Mouse (Mus musculus) CH12.LX (cell line): ENCODE data around the gene Serpinf2. TPM values are rescaled to one million over a fixed set of nuclear protein-coding genes. Genes with fewer than 3 reads are reported as not detected.

Experiments
- DNase-seq: peaks from one replicate; pipeline ENCODE4 v3.0.0-alpha.2; 2013; ENCODE audit errors: extremely low read depth
- H3K27ac ChIP-seq: 2 replicates; pipeline ENCODE4 v1.5.1; 2012; ENCODE audit warnings: low read depth, mild to moderate bottlenecking, control low read depth, moderate library complexity; ENCODE audit not compliant: insufficient read depth
- H3K27me3 ChIP-seq: replicated peaks from 2 replicates; pipeline ENCODE3; 2012; ENCODE audit warnings: inconsistent platforms
- H3K36me3 ChIP-seq, 2 experiments: replicated peaks in 1 of 2; 2 replicates each; pipeline versions ENCODE3 to v1.6.1; 2012; ENCODE audit warnings: inconsistent platforms in 1 of 2, low read length in 1 of 2, mild to moderate bottlenecking in 1 of 2, mixed read lengths in 1 of 2, moderate library complexity in 1 of 2; ENCODE audit not compliant: control insufficient read depth in 1 of 2, insufficient read depth in 1 of 2
- H3K4me1 ChIP-seq, 2 experiments: 2 replicates each; pipeline ENCODE4 v1.6.1; 2012; ENCODE audit warnings: inconsistent platforms in 1 of 2, moderate library complexity in 1 of 2; ENCODE audit not compliant: insufficient read depth in 2 of 2, control insufficient read depth in 1 of 2
- H3K4me2 ChIP-seq: 2 replicates; pipeline ENCODE4 v1.6.1; 2012; ENCODE audit warnings: low read depth, mild to moderate bottlenecking, control low read depth; ENCODE audit not compliant: poor library complexity, insufficient read depth, severe bottlenecking
- H3K4me3 ChIP-seq, 3 experiments: fragments of 150-350 bp in 1 of 3; sonication (generic) in 1 of 3; replicated peaks in 1 of 3; 2 replicates each; pipeline versions ENCODE3 to v1.5.1; 2011 to 2012; ENCODE audit warnings: low read depth in 2 of 3, low read length in 2 of 3, mild to moderate bottlenecking in 2 of 3, moderate library complexity in 2 of 3, control low read depth in 1 of 3, improper control_type of control experiment in 1 of 3, inconsistent platforms in 1 of 3, mixed read lengths in 1 of 3; ENCODE audit not compliant: poor library complexity in 1 of 3
- H3K79me2 ChIP-seq: replicated peaks from 2 replicates; pipeline ENCODE4 v1.6.1; 2012; ENCODE audit warnings: mild to moderate bottlenecking, moderate library complexity; ENCODE audit not compliant: control insufficient read depth, poor library complexity, insufficient read depth, severe bottlenecking; ENCODE audit errors: extremely low read depth
- H3K9ac ChIP-seq: 2 replicates; pipeline ENCODE4 v1.6.1; 2012; ENCODE audit warnings: low read depth, mild to moderate bottlenecking, control low read depth, moderate library complexity; ENCODE audit not compliant: insufficient read depth
- H3K9me3 ChIP-seq: replicated peaks from 2 replicates; pipeline ENCODE3; 2012; ENCODE audit warnings: low read length, inconsistent platforms, mixed read lengths
- CHD1 ChIP-seq: IDR thresholded peaks from 2 replicates; pipeline ENCODE4 v1.6.1; 2012; ENCODE audit warnings: low read depth, low read length, improper control_type of control experiment, inconsistent platforms
- CHD2 ChIP-seq: IDR thresholded peaks from 2 replicates; pipeline ENCODE4 v1.6.1; 2011; ENCODE audit warnings: low read length, improper control_type of control experiment
- CTCF ChIP-seq, 2 experiments: IDR thresholded peaks in 1 of 2; conservative IDR thresholded peaks in 1 of 2; 2 replicates each; pipeline ENCODE4 v1.5.1; 2011 to 2012; ENCODE audit warnings: low read depth in 2 of 2, low read length in 2 of 2, improper control_type of control experiment in 1 of 2, inconsistent platforms in 1 of 2, mild to moderate bottlenecking in 1 of 2, moderate library complexity in 1 of 2
- EP300 ChIP-seq: IDR thresholded peaks from 2 replicates; pipeline ENCODE4 v1.6.1; 2011; ENCODE audit warnings: low read length, improper control_type of control experiment
- JUND ChIP-seq: conservative IDR thresholded peaks from 2 replicates; pipeline ENCODE4 v1.6.1; 2011; ENCODE audit warnings: low read depth, low read length, improper control_type of control experiment
- KAT2A ChIP-seq: IDR thresholded peaks from 2 replicates; pipeline ENCODE4 v1.6.1; 2012; ENCODE audit warnings: low read length, improper control_type of control experiment, inconsistent platforms; ENCODE audit not compliant: insufficient replicate concordance
- MAFK ChIP-seq: IDR thresholded peaks from 2 replicates; pipeline ENCODE4 v1.6.1; 2011; ENCODE audit warnings: low read length, improper control_type of control experiment; ENCODE audit not compliant: insufficient replicate concordance
- MEF2A ChIP-seq: IDR thresholded peaks from 2 replicates; pipeline ENCODE4 v1.6.1; 2014; ENCODE audit warnings: low read depth, mild to moderate bottlenecking, inconsistent platforms, low read length, improper control_type of control experiment, borderline replicate concordance
- MYC ChIP-seq: IDR thresholded peaks from 2 replicates; pipeline ENCODE4 v1.6.1; 2011; ENCODE audit warnings: low read depth, mild to moderate bottlenecking, improper control_type of control experiment, low read length
- NELFE ChIP-seq: IDR thresholded peaks from 2 replicates; pipeline ENCODE4 v1.6.1; 2011; ENCODE audit warnings: low read depth, low read length, improper control_type of control experiment
- POLR2A ChIP-seq: IDR thresholded peaks from 2 replicates; pipeline ENCODE4 v1.6.1; 2011; ENCODE audit warnings: low read depth, mild to moderate bottlenecking, improper control_type of control experiment, low read length
- RCOR1 ChIP-seq: conservative IDR thresholded peaks from 2 replicates; pipeline ENCODE4 v1.6.1; 2012; ENCODE audit warnings: low read depth, mild to moderate bottlenecking, inconsistent platforms, low read length, improper control_type of control experiment
- SMC3 ChIP-seq: IDR thresholded peaks from 2 replicates; pipeline ENCODE4 v1.6.1; 2011; ENCODE audit warnings: low read depth, low read length, improper control_type of control experiment
- UBTF ChIP-seq: IDR thresholded peaks from 2 replicates; pipeline ENCODE4 v1.6.1; 2012; ENCODE audit warnings: low read depth, mild to moderate bottlenecking, inconsistent platforms, low read length, improper control_type of control experiment, moderate library complexity
- USF1 ChIP-seq: IDR thresholded peaks from 2 replicates; pipeline ENCODE4 v1.6.1; 2014; ENCODE audit warnings: low read depth, mild to moderate bottlenecking, inconsistent platforms, low read length, improper control_type of control experiment
- ZC3H11A ChIP-seq: IDR thresholded peaks from 2 replicates; pipeline ENCODE4 v1.6.1; 2012; ENCODE audit warnings: low read depth, mild to moderate bottlenecking, inconsistent platforms, low read length, improper control_type of control experiment
- ZKSCAN1 ChIP-seq: IDR thresholded peaks from 2 replicates; pipeline ENCODE4 v1.6.1; 2012; ENCODE audit warnings: low read depth, inconsistent platforms, low read length, improper control_type of control experiment, borderline replicate concordance
- ZNF384 ChIP-seq: IDR thresholded peaks from 2 replicates; pipeline ENCODE4 v1.6.1; 2012; ENCODE audit warnings: low read depth, low read length, improper control_type of control experiment, inconsistent platforms
- dilution Hi-C: fragments of 300-500 bp; cut with MboI; formaldehyde crosslinking; loops from 2 replicates; pipeline ENCODE4 v1.14.3; 2020; ENCODE audit warnings: low sequenced_read_pairs; ENCODE audit not compliant: extremely low pct_unique_long_range_greater_than_20kb, extremely low pct_ligation_motif_present
- in situ Hi-C: fragments of 300-500 bp; cut with MboI; formaldehyde crosslinking; loops from 3 replicates; pipeline ENCODE4 v1.14.3; 2019; ENCODE audit warnings: low sequenced_read_pairs, low pct_ligation_motif_present, low pct_unique_long_range_greater_than_20kb, mixed read lengths
- polyA plus RNA-seq: library from polyadenylated mRNA; unstranded; fragments of >175 nt; gene quantifications from 2 replicates; pipeline ENCODE4 v1.2.1, GENCODE M21; 2012; ENCODE audit warnings: low read depth; ENCODE audit not compliant: insufficient read length
- total RNA-seq, 2 experiments: library from RNA; depleted of rRNA; stranded (reverse); fragments of 300-350 nt in 1 of 2; fragments of >200 nt in 1 of 2; gene quantifications; 2 replicates each; pipeline ENCODE4 v1.2.3; 2012 to 2014

Serpinf2 gene
- total and polyA plus RNA-seq, 3 experiments: 0.08 to 0.26 TPM; not detected in 1

DNA sequence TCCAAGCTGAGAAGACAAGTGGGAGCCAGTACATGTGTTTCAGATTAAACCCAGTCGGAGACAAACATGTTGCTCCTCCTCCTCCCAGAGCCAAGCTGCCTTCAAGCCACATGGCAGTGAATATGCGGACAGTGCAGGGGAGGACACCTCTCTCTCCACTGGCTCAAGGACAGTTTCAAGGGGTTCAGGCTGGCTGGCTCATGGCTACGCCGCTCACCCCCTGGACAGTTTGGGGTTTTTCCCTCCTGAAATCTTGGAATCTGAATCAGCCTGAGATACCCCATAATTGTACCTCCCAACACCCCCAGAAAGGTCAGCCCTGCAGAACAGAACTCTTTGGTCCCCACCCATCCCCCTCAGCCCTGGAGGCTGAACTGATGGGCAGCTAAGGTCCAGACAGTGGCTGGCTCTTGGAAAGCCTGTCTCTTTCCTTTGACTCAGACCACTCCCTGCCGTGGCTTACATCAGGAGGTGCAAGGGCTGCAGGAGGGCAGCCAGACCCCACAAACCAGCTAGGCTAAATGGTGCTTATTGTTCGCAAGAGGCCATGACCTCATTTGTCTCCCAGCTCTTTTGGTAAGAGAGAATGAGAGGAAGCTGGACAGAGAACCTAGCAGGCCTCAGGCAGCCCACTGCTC, 17.9 kb downstream of the Serpinf2 start:
- no peak overlapping the region for H3K4me2 ChIP-seq
- no peaks in the 10 kb centered on the region for H3K9me3 ChIP-seq
- in situ Hi-C loops: no loop called here
- no peak overlapping the region for H3K9ac ChIP-seq
- TF ChIP-seq KAT2A (no peak), NELFE (no peak), EP300 (no peak), USF1 (no peak), CHD1 (no peak), SMC3 (no peak), CTCF (conservative IDR thresholded peaks at IDR 0.05 in 1 of 2, IDR thresholded peaks at IDR 0.05 in 1 of 2; ENCODE audit: low read depth in 2 of 2, low read length in 2 of 2) (no peak), CHD2 (no peak)
- no peaks in the 10 kb centered on the region for H3K27me3 ChIP-seq
- DNase-seq: no peak
- no peak overlapping the region for H3K4me3 ChIP-seq
- no peaks in the 10 kb centered on the region for H3K79me2 ChIP-seq
- H3K36me3 ChIP-seq: peaks cover 0 to 14% of the 10 kb centered on the region in 2 experiments
- dilution Hi-C loops: no loop called here
- H3K4me1 ChIP-seq: peaks cover 7 to 33% of the 10 kb centered on the region in 2 experiments; a peak in 3 of 4 replicates
- H3K27ac ChIP-seq: no peak overlapping the region

DNA sequence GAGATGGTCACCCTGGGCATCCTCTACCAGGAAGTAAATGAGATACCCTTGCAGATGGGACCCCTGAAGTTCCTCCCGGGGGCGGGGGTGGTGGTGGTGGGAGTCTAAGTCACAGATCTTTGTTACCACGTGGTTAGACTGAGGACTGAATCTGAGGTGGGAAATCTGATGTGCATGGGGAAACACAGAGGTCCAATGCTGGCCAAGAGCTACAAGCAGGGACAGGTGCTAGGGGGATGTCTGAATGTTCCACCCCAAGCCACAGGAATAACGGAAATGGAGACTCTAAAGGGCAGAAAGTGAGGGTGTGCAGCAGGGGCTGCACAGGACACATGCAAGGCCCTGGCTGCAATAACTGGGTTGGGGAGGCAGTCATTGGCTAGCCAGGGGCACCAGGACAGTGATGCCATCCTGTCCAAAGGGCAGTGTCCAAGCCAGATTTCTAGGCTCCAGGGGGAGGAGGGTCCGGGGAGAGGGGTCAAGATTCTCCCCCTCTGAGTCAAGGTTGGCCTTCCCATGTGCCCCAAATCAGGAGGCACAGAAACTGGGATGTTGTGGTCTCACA, 18.5 kb downstream of the Serpinf2 start:
- H3K4me2 ChIP-seq: no peak overlapping the region
- TF ChIP-seq POLR2A (no peak), UBTF (no peak), MEF2A (no peak), MAFK (no peak), ZNF384 (no peak), RCOR1 (no peak), ZC3H11A (no peak), ZKSCAN1 (no peak), MYC (no peak), JUND (no peak)
- no peak for DNase-seq
- no peaks in the 10 kb centered on the region for H3K79me2 ChIP-seq
- no peak overlapping the region for H3K4me3 ChIP-seq
- H3K36me3 ChIP-seq: peaks cover 0 to 14% of the 10 kb centered on the region in 2 experiments
- in situ Hi-C loops: no loop called here
- H3K27me3 ChIP-seq: no peaks in the 10 kb centered on the region
- H3K27ac ChIP-seq: no peak overlapping the region
- dilution Hi-C loops: no loop called here
- H3K9ac ChIP-seq: no peak overlapping the region
- H3K9me3 ChIP-seq: no peaks in the 10 kb centered on the region
- peaks cover 13 to 36% of the 10 kb centered on the region in 2 experiments for H3K4me1 ChIP-seq
